Mouse (Mus musculus) lung, embryonic 15.5 days (tissue): ENCODE measurements around the gene Atp8a2. TPM values are rescaled to one million over a fixed set of nuclear protein-coding genes. Genes with fewer than 3 reads are reported as not detected.

Experiments
- ATAC-seq: fragments of 200-750 bp; cut with Nextera tagmentation; 2 replicates; pipeline ENCODE4 v1.8.0; 2017; ENCODE audit warnings: moderate number of reproducible peaks, borderline replicate concordance; ENCODE audit not compliant: low FRiP score, low TSS enrichment; ENCODE audit errors: extremely low read depth
- H3K27ac ChIP-seq: fragments of 300-500 bp; sonication (generic); 2 replicates; pipeline ENCODE4 v1.5.1; 2015; ENCODE audit warnings: moderate library complexity, mild to moderate bottlenecking, inconsistent platforms
- H3K27me3 ChIP-seq: fragments of 300-500 bp; sonication (generic); 2 replicates; pipeline ENCODE4 v1.6.1; 2015; ENCODE audit warnings: inconsistent platforms
- H3K36me3 ChIP-seq: fragments of 300-500 bp; sonication (generic); 2 replicates; pipeline ENCODE4 v1.6.1; 2015; ENCODE audit warnings: inconsistent platforms
- H3K4me1 ChIP-seq: fragments of 300-500 bp; sonication (generic); 2 replicates; pipeline ENCODE4 v1.6.1; 2015; ENCODE audit warnings: inconsistent platforms
- H3K4me2 ChIP-seq: fragments of 300-500 bp; sonication (generic); 2 replicates; pipeline ENCODE4 v1.6.1; 2015; ENCODE audit warnings: inconsistent platforms, mild to moderate bottlenecking, moderate library complexity
- H3K4me3 ChIP-seq: fragments of 300-500 bp; sonication (generic); 2 replicates; pipeline ENCODE4 v1.5.1; 2015; ENCODE audit warnings: mild to moderate bottlenecking, inconsistent platforms
- H3K9ac ChIP-seq: fragments of 300-500 bp; sonication (generic); 2 replicates; pipeline ENCODE4 v1.6.1; 2015; ENCODE audit warnings: inconsistent platforms
- H3K9me3 ChIP-seq: fragments of 300-500 bp; sonication (generic); 2 replicates; pipeline ENCODE4 v1.6.1; 2016; ENCODE audit warnings: inconsistent platforms
- WGBS: fragments of 180-500 bp; shearing (Covaris S2); methylation state at CpG from one replicate; pipeline ENCODE4 v1.1.7; 2015; 5-methylcytosine and 5-hydroxymethylcytosine counted together
- polyA plus RNA-seq: library from polyadenylated mRNA; unstranded; fragments of >200 nt; fragmentation: Nextera tagmentation; extraction: Ambion mirVana; gene quantifications from 2 replicates; pipeline ENCODE4 v1.2.1, GENCODE M21; 2015

The Atp8a2 gene
- polyA plus RNA-seq, 1 experiment from 2014 or later = 1.8 TPM

GRCm38 (mm10) chr14:59783348-59784341, 413.3 kb downstream of the Atp8a2 start:
- no peak overlapping the region for H3K27ac ChIP-seq
- H3K9ac ChIP-seq = no peak overlapping the region
- ATAC-seq = peak; percentile 67; the same call in 1 of the 2 replicates
- H3K4me2 ChIP-seq = no peak overlapping the region
- WGBS = 61% methylated on average over 11 of the region's 11 CpGs
- no peak overlapping the region for H3K4me3 ChIP-seq
- no peaks in the 10 kb centered on the region; the same call in 1 of the 2 replicates for H3K4me1 ChIP-seq
- no peaks in the 10 kb centered on the region for H3K9me3 ChIP-seq
- H3K36me3 ChIP-seq = no peaks in the 10 kb centered on the region
- no peaks in the 10 kb centered on the region for H3K27me3 ChIP-seq

GRCm38 (mm10) chr14:59780391-59780790, 416.6 kb downstream of the Atp8a2 start:
- no peak overlapping the region for H3K27ac ChIP-seq
- H3K27me3 ChIP-seq = no peaks in the 10 kb centered on the region
- no peaks in the 10 kb centered on the region for H3K36me3 ChIP-seq
- H3K4me2 ChIP-seq = no peak overlapping the region
- no peak for ATAC-seq
- no peaks in the 10 kb centered on the region for H3K9me3 ChIP-seq
- no peak overlapping the region for H3K4me3 ChIP-seq
- 78% methylated on average over 9 of the region's 9 CpGs for WGBS
- H3K4me1 ChIP-seq = no peaks in the 10 kb centered on the region; the same call in 1 of the 2 replicates
- no peak overlapping the region for H3K9ac ChIP-seq

GRCm38 (mm10) chr14:59762227-59762626, 434.8 kb downstream of the Atp8a2 start:
- Histone ChIP-seq H3K4me1 (0 out of 2 replicates have a peak, but pooled peaks cover 3% of the 10 kb centered on the region), H3K9me3 (no peaks in the 10 kb centered on the region), H3K4me2 (no peak overlapping the region), H3K27me3 (0 out of 2 replicates have a peak, but pooled peaks cover 3% of the 10 kb centered on the region), H3K4me3 (no peak overlapping the region), H3K36me3 (no peaks in the 10 kb centered on the region), H3K27ac (no peak overlapping the region), H3K9ac (no peak overlapping the region)
- whole genome bisulfite sequencing = 45% methylated on average over 3 of the region's 3 CpGs
- no peak for ATAC-seq

GRCm38 (mm10) chr14:59759900-59760493, 437.0 kb downstream of the Atp8a2 start:
- ATAC-seq = no peak
- Histone ChIP-seq H3K9me3 (no peaks in the 10 kb centered on the region), H3K36me3 (no peaks in the 10 kb centered on the region), H3K9ac (no peak overlapping the region), H3K4me2 (no peak overlapping the region), H3K27me3 (0 out of 2 replicates have a peak, but pooled peaks cover 3% of the 10 kb centered on the region), H3K4me3 (no peak overlapping the region), H3K4me1 (0 out of 2 replicates have a peak, but pooled peaks cover 3% of the 10 kb centered on the region), H3K27ac (no peak overlapping the region)
- 62% methylated on average over 12 of the region's 12 CpGs for WGBS

GRCm38 (mm10) chr14:59759196-59759839, 437.7 kb downstream of the Atp8a2 start:
- 0 out of 2 replicates have a peak, but pooled peaks cover 3% of the 10 kb centered on the region for H3K4me1 ChIP-seq
- WGBS = 61% methylated on average over 15 of the region's 15 CpGs
- no peak for ATAC-seq
- H3K4me2 ChIP-seq = no peak overlapping the region
- no peaks in the 10 kb centered on the region for H3K9me3 ChIP-seq
- no peaks in the 10 kb centered on the region for H3K36me3 ChIP-seq
- no peak overlapping the region for H3K4me3 ChIP-seq
- 0 out of 2 replicates have a peak, but pooled peaks cover 3% of the 10 kb centered on the region for H3K27me3 ChIP-seq
- no peak overlapping the region for H3K27ac ChIP-seq
- H3K9ac ChIP-seq = no peak overlapping the region

GRCm38 (mm10) chr14:59752401-59752800, 444.6 kb downstream of the Atp8a2 start:
- no peak overlapping the region for H3K4me3 ChIP-seq
- H3K9ac ChIP-seq = no peak overlapping the region
- 59% methylated on average over 3 of the region's 3 CpGs for WGBS
- ATAC-seq = no peak
- H3K27ac ChIP-seq = no peak overlapping the region
- no peaks in the 10 kb centered on the region for H3K27me3 ChIP-seq
- H3K36me3 ChIP-seq = no peaks in the 10 kb centered on the region
- H3K4me2 ChIP-seq = no peak overlapping the region
- H3K9me3 ChIP-seq = no peaks in the 10 kb centered on the region
- no peaks in the 10 kb centered on the region for H3K4me1 ChIP-seq

- Histone ChIP-seq H3K27ac (no peak overlapping the region), H3K9ac (no peak overlapping the region), H3K36me3 (no peaks in the 10 kb centered on the region), H3K4me2 (no peak overlapping the region), H3K27me3 (no peaks in the 10 kb centered on the region), H3K4me3 (no peak overlapping the region), H3K9me3 (no peaks in the 10 kb centered on the region), H3K4me1 (0 out of 2 replicates have a peak, but pooled peaks cover 6% of the 10 kb centered on the region)
- no peak for ATAC-seq
- WGBS = 89% methylated on average over 6 of the region's 6 CpGs
Measured at GRCm38 (mm10) chr14:59750005-59750404, 447.0 kb downstream of the Atp8a2 start.

GRCm38 (mm10) chr14:59745676-59746075, 451.3 kb downstream of the Atp8a2 start:
- H3K4me3 ChIP-seq = no peak overlapping the region
- no peak overlapping the region for H3K4me2 ChIP-seq
- no peak overlapping the region for H3K27ac ChIP-seq
- no peaks in the 10 kb centered on the region for H3K9me3 ChIP-seq
- H3K36me3 ChIP-seq = no peaks in the 10 kb centered on the region
- H3K4me1 ChIP-seq = 0 out of 2 replicates have a peak, but pooled peaks cover 9% of the 10 kb centered on the region
- H3K9ac ChIP-seq = no peak overlapping the region
- WGBS = 38% methylated on average over 4 of the region's 4 CpGs
- no peaks in the 10 kb centered on the region for H3K27me3 ChIP-seq
- ATAC-seq = no peak

GRCm38 (mm10) chr14:59741752-59742151, 455.2 kb downstream of the Atp8a2 start:
- Histone ChIP-seq H3K36me3 (no peaks in the 10 kb centered on the region), H3K4me3 (no peak overlapping the region), H3K9ac (no peak overlapping the region), H3K4me2 (no peak overlapping the region), H3K9me3 (no peaks in the 10 kb centered on the region), H3K27ac (no peak overlapping the region), H3K27me3 (no peaks in the 10 kb centered on the region), H3K4me1 (0 out of 2 replicates have a peak, but pooled peaks cover 9% of the 10 kb centered on the region)
- ATAC-seq = no peak
- WGBS = 88% methylated on average over 5 of the region's 5 CpGs

GRCm38 (mm10) chr14:59739446-59739845, 457.5 kb downstream of the Atp8a2 start:
- H3K4me2 ChIP-seq = no peak overlapping the region
- no peak overlapping the region for H3K4me3 ChIP-seq
- ATAC-seq = no peak
- H3K9ac ChIP-seq = no peak overlapping the region
- no peak overlapping the region for H3K27ac ChIP-seq
- H3K36me3 ChIP-seq = no peaks in the 10 kb centered on the region
- no peaks in the 10 kb centered on the region for H3K4me1 ChIP-seq
- H3K9me3 ChIP-seq = no peaks in the 10 kb centered on the region
- 53% methylated on average over 6 of the region's 6 CpGs for WGBS
- H3K27me3 ChIP-seq = no peaks in the 10 kb centered on the region

GRCm38 (mm10) chr14:59737734-59738294, 459.2 kb downstream of the Atp8a2 start:
- no peak overlapping the region for H3K4me2 ChIP-seq
- H3K4me3 ChIP-seq = no peak overlapping the region
- H3K27me3 ChIP-seq = no peaks in the 10 kb centered on the region
- H3K36me3 ChIP-seq = no peaks in the 10 kb centered on the region
- ATAC-seq = no peak
- 83% methylated on average over 8 of the region's 8 CpGs for WGBS
- no peak overlapping the region for H3K9ac ChIP-seq
- no peak overlapping the region for H3K27ac ChIP-seq
- H3K9me3 ChIP-seq = no peaks in the 10 kb centered on the region
- no peaks in the 10 kb centered on the region for H3K4me1 ChIP-seq
